Mouse (Mus musculus) layer of hippocampus, adult 9-11 months (tissue): ENCODE results near the gene Kcnip4.
A peak's percentile ranks its signal among the peaks of the same experiment; 100 is the strongest.

Source experiments
- DNase-seq: peaks from one replicate; pipeline ENCODE4 v3.0.0; 2022

Gene Kcnip4

GRCm38 (mm10) chr5:49201164-49201756 lies 323.4 kb downstream of the Kcnip4 start:
- DNase-seq = peak; percentile 38

- no peak for DNase-seq
These were observed 336.5 kb downstream of the Kcnip4 start for GRCm38 (mm10) chr5:49188236-49188635.

- peak; percentile 4 for DNase-seq
These were observed 374.4 kb downstream of the Kcnip4 start for GRCm38 (mm10) chr5:49150116-49150811.

GRCm38 (mm10) chr5:49149684-49150083 lies 375.0 kb downstream of the Kcnip4 start:
- no peak for DNase-seq

- DNase-seq = no peak
These were observed 429.3 kb downstream of the Kcnip4 start for GRCm38 (mm10) chr5:49095432-49095831.

GRCm38 (mm10) chr5:49094945-49095344 lies 429.8 kb downstream of the Kcnip4 start:
- DNase-seq = no peak

- no peak for DNase-seq
These were observed 430.4 kb downstream of the Kcnip4 start for GRCm38 (mm10) chr5:49094306-49094705.

- peak; percentile 85 for DNase-seq
These were observed 434.5 kb downstream of the Kcnip4 start for GRCm38 (mm10) chr5:49090122-49090680.

- no peak for DNase-seq
These were observed 459.1 kb downstream of the Kcnip4 start for GRCm38 (mm10) chr5:49065646-49066045.

GRCm38 (mm10) chr5:49058926-49059325 lies 465.8 kb downstream of the Kcnip4 start:
- no peak for DNase-seq

- no peak for DNase-seq
These were observed 466.9 kb downstream of the Kcnip4 start for GRCm38 (mm10) chr5:49057636-49058340.

GRCm38 (mm10) chr5:49047960-49048359 lies 476.7 kb downstream of the Kcnip4 start:
- no peak for DNase-seq

GRCm38 (mm10) chr5:49041259-49041845 lies 483.4 kb downstream of the Kcnip4 start:
- DNase-seq = no peak

GRCm38 (mm10) chr5:48997359-48997758 lies 527.3 kb downstream of the Kcnip4 start:
- DNase-seq = no peak

GRCm38 (mm10) chr5:48989145-48989659 lies 535.5 kb downstream of the Kcnip4 start:
- no peak for DNase-seq

GRCm38 (mm10) chr5:48942378-48943088 lies 582.2 kb downstream of the Kcnip4 start:
- DNase-seq = no peak

GRCm38 (mm10) chr5:48931881-48932280 lies 592.8 kb downstream of the Kcnip4 start:
- DNase-seq = no peak

- DNase-seq = no peak
These were observed 634.5 kb downstream of the Kcnip4 start for GRCm38 (mm10) chr5:48890216-48890615.

GRCm38 (mm10) chr5:48889395-48890194 lies 635.1 kb downstream of the Kcnip4 start:
- no peak for DNase-seq

- no peak for DNase-seq
These were observed 646.6 kb downstream of the Kcnip4 start for GRCm38 (mm10) chr5:48878081-48878480.

GRCm38 (mm10) chr5:48864268-48864967 lies 660.3 kb downstream of the Kcnip4 start:
- DNase-seq = no peak
